Mouse (Mus musculus): ENCODE measurements around the gene Gpr25. TPM values are rescaled to one million over a fixed set of nuclear protein-coding genes. Genes with fewer than 3 reads are reported as not detected.

Gpr25 gene
- polyA plus RNA-seq, 1 experiment from 2014 or later, result not detected

- peak overlapping the region; percentile 54 for H3K4me3 ChIP-seq (ENCODE audit: low read length)
- no peaks in the 10 kb centered on the region for H3K36me3 ChIP-seq (ENCODE audit: control insufficient read depth, insufficient read depth, low read length)
- under 1% methylated on average over 73 of the region's 95 CpGs for WGBS
- H3K9ac ChIP-seq (ENCODE audit: low read depth, low read length), result peak overlapping the region; percentile 48; the same call in 1 of the 2 replicates
- H3K9me3 ChIP-seq (ENCODE audit: control insufficient read depth, low read length), result no peaks in the 10 kb centered on the region
- H3K4me2 ChIP-seq (replicated peaks; ENCODE audit: low read depth, low read length), result peak overlapping the region; percentile 99
- ATAC-seq (ENCODE audit: low FRiP score, low TSS enrichment), result peak; percentile 79
- H3K27ac ChIP-seq (ENCODE audit: low read depth, low read length), result no peak overlapping the region
- H3K4me1 ChIP-seq (ENCODE audit: control insufficient read depth, insufficient read depth, low read length), result peaks cover 13% of the 10 kb centered on the region
- H3K27me3 ChIP-seq (ENCODE audit: control insufficient read depth, insufficient read depth, low read length), result peaks cover 58% of the 10 kb centered on the region
These were observed 609 bp downstream of the Gpr25 start for GRCm38 (mm10) chr1:136259893-136260634.

GRCm38 (mm10) chr1:136259543-136259892, 1.2 kb downstream of the Gpr25 start:
- peaks cover 13% of the 10 kb centered on the region for H3K4me1 ChIP-seq (ENCODE audit: control insufficient read depth, insufficient read depth, low read length)
- ATAC-seq (ENCODE audit: low FRiP score, low TSS enrichment), result no peak

GRCm38 (mm10) chr1:136258495-136258894, 2.2 kb downstream of the Gpr25 start:
- H3K9ac ChIP-seq (ENCODE audit: low read depth, low read length), result no peak overlapping the region
- H3K9me3 ChIP-seq (ENCODE audit: control insufficient read depth, low read length), result no peaks in the 10 kb centered on the region
- 73% methylated on average over 9 of the region's 9 CpGs for WGBS
- H3K27me3 ChIP-seq (ENCODE audit: control insufficient read depth, insufficient read depth, low read length), result peaks cover 58% of the 10 kb centered on the region
- no peak overlapping the region for H3K4me2 ChIP-seq (replicated peaks; ENCODE audit: low read depth, low read length)
- H3K36me3 ChIP-seq (ENCODE audit: control insufficient read depth, insufficient read depth, low read length), result no peaks in the 10 kb centered on the region
- H3K4me3 ChIP-seq (ENCODE audit: low read length), result no peak overlapping the region
- H3K27ac ChIP-seq (ENCODE audit: low read depth, low read length), result no peak overlapping the region
- peaks cover 13% of the 10 kb centered on the region for H3K4me1 ChIP-seq (ENCODE audit: control insufficient read depth, insufficient read depth, low read length)
- no peak for ATAC-seq (ENCODE audit: low FRiP score, low TSS enrichment)

More at GRCm38 (mm10) chr1:136259543-136259892, 1.2 kb downstream of the Gpr25 start:
- Histone ChIP-seq H3K27ac (ENCODE audit: low read depth, low read length) (no peak overlapping the region), H3K27me3 (ENCODE audit: control insufficient read depth, insufficient read depth, low read length) (peaks cover 58% of the 10 kb centered on the region), H3K9me3 (ENCODE audit: control insufficient read depth, low read length) (no peaks in the 10 kb centered on the region), H3K9ac (ENCODE audit: low read depth, low read length) (peak overlapping the region; percentile 48; the same call in 1 of the 2 replicates), H3K36me3 (ENCODE audit: control insufficient read depth, insufficient read depth, low read length) (no peaks in the 10 kb centered on the region), H3K4me3 (ENCODE audit: low read length) (peak overlapping the region; percentile 54), H3K4me2 (replicated peaks; ENCODE audit: low read depth, low read length) (peak overlapping the region; percentile 99)
- 2% methylated on average over 16 of the region's 16 CpGs for WGBS

GRCm38 (mm10) chr1:136255657-136256056, 5.0 kb downstream of the Gpr25 start:
- H3K4me2 ChIP-seq (replicated peaks; ENCODE audit: low read depth, low read length), result no peak overlapping the region
- no peaks in the 10 kb centered on the region for H3K9me3 ChIP-seq (ENCODE audit: control insufficient read depth, low read length)
- no peaks in the 10 kb centered on the region for H3K36me3 ChIP-seq (ENCODE audit: control insufficient read depth, insufficient read depth, low read length)
- H3K4me1 ChIP-seq (ENCODE audit: control insufficient read depth, insufficient read depth, low read length), result peaks cover 11% of the 10 kb centered on the region
- ATAC-seq (ENCODE audit: low FRiP score, low TSS enrichment), result no peak
- 30% methylated on average over 8 of the region's 8 CpGs for WGBS
- no peak overlapping the region for H3K9ac ChIP-seq (ENCODE audit: low read depth, low read length)
- H3K4me3 ChIP-seq (ENCODE audit: low read length), result no peak overlapping the region
- no peak overlapping the region for H3K27ac ChIP-seq (ENCODE audit: low read depth, low read length)
- peaks cover 42% of the 10 kb centered on the region for H3K27me3 ChIP-seq (ENCODE audit: control insufficient read depth, insufficient read depth, low read length)

- 33% methylated on average over 6 of the region's 6 CpGs for WGBS
These were observed 5.5 kb downstream of the Gpr25 start for GRCm38 (mm10) chr1:136255174-136255573.

GRCm38 (mm10) chr1:136254503-136255065, 6.1 kb downstream of the Gpr25 start:
- H3K4me1 ChIP-seq (ENCODE audit: control insufficient read depth, insufficient read depth, low read length), result peaks cover 2% of the 10 kb centered on the region
- no peak overlapping the region for H3K4me3 ChIP-seq (ENCODE audit: low read length)
- no peaks in the 10 kb centered on the region for H3K9me3 ChIP-seq (ENCODE audit: control insufficient read depth, low read length)
- H3K9ac ChIP-seq (ENCODE audit: low read depth, low read length), result no peak overlapping the region
- no peak overlapping the region for H3K4me2 ChIP-seq (replicated peaks; ENCODE audit: low read depth, low read length)
- H3K36me3 ChIP-seq (ENCODE audit: control insufficient read depth, insufficient read depth, low read length), result no peaks in the 10 kb centered on the region
- ATAC-seq (ENCODE audit: low FRiP score, low TSS enrichment), result no peak
- H3K27me3 ChIP-seq (ENCODE audit: control insufficient read depth, insufficient read depth, low read length), result peaks cover 31% of the 10 kb centered on the region
- H3K27ac ChIP-seq (ENCODE audit: low read depth, low read length), result no peak overlapping the region
- WGBS, result 81% methylated on average over 10 of the region's 10 CpGs

More at GRCm38 (mm10) chr1:136255174-136255573, 5.5 kb downstream of the Gpr25 start:
- Histone ChIP-seq H3K9ac (ENCODE audit: low read depth, low read length) (no peak overlapping the region), H3K4me2 (replicated peaks; ENCODE audit: low read depth, low read length) (no peak overlapping the region), H3K4me1 (ENCODE audit: control insufficient read depth, insufficient read depth, low read length) (peaks cover 7% of the 10 kb centered on the region), H3K27me3 (ENCODE audit: control insufficient read depth, insufficient read depth, low read length) (peaks cover 37% of the 10 kb centered on the region), H3K9me3 (ENCODE audit: control insufficient read depth, low read length) (no peaks in the 10 kb centered on the region), H3K36me3 (ENCODE audit: control insufficient read depth, insufficient read depth, low read length) (no peaks in the 10 kb centered on the region), H3K4me3 (ENCODE audit: low read length) (no peak overlapping the region), H3K27ac (ENCODE audit: low read depth, low read length) (no peak overlapping the region)
- ATAC-seq (ENCODE audit: low FRiP score, low TSS enrichment), result no peak

GRCm38 (mm10) chr1:136253472-136253871, 7.2 kb downstream of the Gpr25 start:
- 17% methylated on average over 2 of the region's 2 CpGs for WGBS

GRCm38 (mm10) chr1:136249662-136250061, 11.0 kb downstream of the Gpr25 start:
- Histone ChIP-seq H3K36me3 (ENCODE audit: control insufficient read depth, insufficient read depth, low read length) (no peaks in the 10 kb centered on the region), H3K4me1 (ENCODE audit: control insufficient read depth, insufficient read depth, low read length) (no peaks in the 10 kb centered on the region), H3K9ac (ENCODE audit: low read depth, low read length) (no peak overlapping the region), H3K27me3 (ENCODE audit: control insufficient read depth, insufficient read depth, low read length) (no peaks in the 10 kb centered on the region), H3K4me3 (ENCODE audit: low read length) (no peak overlapping the region), H3K9me3 (ENCODE audit: control insufficient read depth, low read length) (no peaks in the 10 kb centered on the region), H3K27ac (ENCODE audit: low read depth, low read length) (no peak overlapping the region), H3K4me2 (replicated peaks; ENCODE audit: low read depth, low read length) (no peak overlapping the region)
- WGBS, result 30% methylated on average over 5 of the region's 5 CpGs
- no peak for ATAC-seq (ENCODE audit: low FRiP score, low TSS enrichment)

More at GRCm38 (mm10) chr1:136253472-136253871, 7.2 kb downstream of the Gpr25 start:
- no peak overlapping the region for H3K9ac ChIP-seq (ENCODE audit: low read depth, low read length)
- no peaks in the 10 kb centered on the region for H3K4me1 ChIP-seq (ENCODE audit: control insufficient read depth, insufficient read depth, low read length)
- ATAC-seq (ENCODE audit: low FRiP score, low TSS enrichment), result no peak
- peaks cover 20% of the 10 kb centered on the region for H3K27me3 ChIP-seq (ENCODE audit: control insufficient read depth, insufficient read depth, low read length)
- no peaks in the 10 kb centered on the region for H3K36me3 ChIP-seq (ENCODE audit: control insufficient read depth, insufficient read depth, low read length)
- H3K4me2 ChIP-seq (replicated peaks; ENCODE audit: low read depth, low read length), result no peak overlapping the region
- H3K27ac ChIP-seq (ENCODE audit: low read depth, low read length), result no peak overlapping the region
- no peak overlapping the region for H3K4me3 ChIP-seq (ENCODE audit: low read length)
- no peaks in the 10 kb centered on the region for H3K9me3 ChIP-seq (ENCODE audit: control insufficient read depth, low read length)

GRCm38 (mm10) chr1:136247393-136247792, 13.3 kb downstream of the Gpr25 start:
- no peaks in the 10 kb centered on the region for H3K27me3 ChIP-seq (ENCODE audit: control insufficient read depth, insufficient read depth, low read length)
- H3K27ac ChIP-seq (ENCODE audit: low read depth, low read length), result no peak overlapping the region
- H3K9me3 ChIP-seq (ENCODE audit: control insufficient read depth, low read length), result no peaks in the 10 kb centered on the region
- H3K36me3 ChIP-seq (ENCODE audit: control insufficient read depth, insufficient read depth, low read length), result no peaks in the 10 kb centered on the region
- H3K4me2 ChIP-seq (replicated peaks; ENCODE audit: low read depth, low read length), result no peak overlapping the region
- ATAC-seq (ENCODE audit: low FRiP score, low TSS enrichment), result no peak
- no peak overlapping the region for H3K4me3 ChIP-seq (ENCODE audit: low read length)
- 92% methylated on average over 5 of the region's 5 CpGs for WGBS
- no peaks in the 10 kb centered on the region for H3K4me1 ChIP-seq (ENCODE audit: control insufficient read depth, insufficient read depth, low read length)
- no peak overlapping the region for H3K9ac ChIP-seq (ENCODE audit: low read depth, low read length)
